Mouse (Mus musculus) ES-E14 (cell line): ENCODE results near the gene Elmo1. TPM values are rescaled to one million over a fixed set of nuclear protein-coding genes. Genes with fewer than 3 reads are reported as not detected.

Experiments used
- DNase-seq: peaks from one replicate; pipeline ENCODE4 v3.0.0-alpha.2; 2013; ENCODE audit warnings: low read depth, low spot score
- H3K27ac ChIP-seq: 2 replicates; pipeline ENCODE4 v1.5.1; 2012; ENCODE audit warnings: low read depth, mild to moderate bottlenecking, low read length, moderate library complexity, mixed read lengths; ENCODE audit not compliant: poor library complexity, insufficient read depth, severe bottlenecking
- H3K36me3 ChIP-seq: 2 replicates; pipeline ENCODE4 v1.6.1; 2012; ENCODE audit warnings: mild to moderate bottlenecking, low read length, moderate library complexity, mixed read lengths; ENCODE audit not compliant: control insufficient read depth, poor library complexity, insufficient read depth, severe bottlenecking
- H3K4me1 ChIP-seq, 2 experiments: fragments of 150-350 bp in 1 of 2; sonication (generic) in 1 of 2; 2 replicates each; pipeline ENCODE4 v1.6.1; 2012; ENCODE audit warnings: low read length in 2 of 2, mild to moderate bottlenecking in 1 of 2, mixed read lengths in 1 of 2; ENCODE audit not compliant: control insufficient read depth in 2 of 2, insufficient read depth in 2 of 2, poor library complexity in 1 of 2
- H3K4me3 ChIP-seq, 2 experiments: fragments of 150-350 bp in 1 of 2; sonication (generic) in 1 of 2; 2 replicates each; pipeline ENCODE4 v1.5.1; 2012; ENCODE audit warnings: low read length in 2 of 2, low read depth in 1 of 2, mild to moderate bottlenecking in 1 of 2, mixed read lengths in 1 of 2; ENCODE audit not compliant: insufficient read depth in 1 of 2, poor library complexity in 1 of 2, severe bottlenecking in 1 of 2
- H3K9ac ChIP-seq: 2 replicates; pipeline ENCODE4 v1.6.1; 2012; ENCODE audit warnings: low read depth, mild to moderate bottlenecking, low read length, mixed read lengths; ENCODE audit not compliant: poor library complexity, insufficient read depth, severe bottlenecking
- H3K9me3 ChIP-seq: fragments of 150-350 bp; sonication (generic); 2 replicates; pipeline ENCODE4 v1.6.1; 2012; ENCODE audit warnings: low read depth, mild to moderate bottlenecking, low read length; ENCODE audit not compliant: control insufficient read depth, insufficient read depth
- CHD2 ChIP-seq: IDR thresholded peaks from 2 replicates; pipeline ENCODE4 v1.6.1; 2014; ENCODE audit warnings: mild to moderate bottlenecking, low read depth, low read length, inconsistent platforms
- HCFC1 ChIP-seq: IDR thresholded peaks from 2 replicates; pipeline ENCODE4 v1.6.1; 2012; ENCODE audit warnings: low read length, inconsistent platforms, borderline replicate concordance; ENCODE audit not compliant: insufficient read depth
- MAFK ChIP-seq: IDR thresholded peaks from 2 replicates; pipeline ENCODE4 v1.6.1; 2014; ENCODE audit warnings: mild to moderate bottlenecking, low read depth, low read length, inconsistent platforms; ENCODE audit not compliant: insufficient read depth
- ZC3H11A ChIP-seq: IDR thresholded peaks from 2 replicates; pipeline ENCODE4 v1.6.1; 2012; ENCODE audit warnings: low read depth, mild to moderate bottlenecking, inconsistent platforms, low read length, borderline replicate concordance
- ZNF384 ChIP-seq: IDR thresholded peaks from 2 replicates; pipeline ENCODE4 v1.6.1; 2012; ENCODE audit warnings: low read depth, low read length, inconsistent platforms
- in situ Hi-C, 2 experiments: fragments of 600-800 bp; cut with MboI; formaldehyde crosslinking; loops; one replicate each; pipeline ENCODE4 v1.15.1; 2025; ENCODE audit warnings: low sequenced_read_pairs in 2 of 2, inconsistent platforms in 1 of 2; ENCODE audit not compliant: unreplicated experiment in 2 of 2
- total RNA-seq: library from RNA; depleted of rRNA; stranded (reverse); fragments of 300-350 nt; gene quantifications from 2 replicates; pipeline ENCODE4 v1.2.3, GENCODE M21; 2012

Elmo1 gene
- total RNA-seq, 1 experiment = 3.7 TPM

GRCm38 (mm10) chr13:20136753-20137152 is 46.4 kb downstream of the Elmo1 start:
- no peaks in the 10 kb centered on the region for H3K9me3 ChIP-seq
- no peak for DNase-seq
- H3K9ac ChIP-seq = no peak overlapping the region
- H3K4me1 ChIP-seq = peaks cover 0 to 6% of the 10 kb centered on the region in 2 experiments; a peak in 1 of 4 replicates
- TF ChIP-seq CHD2 (no peak), HCFC1 (no peak), ZC3H11A (no peak), ZNF384 (no peak), MAFK (no peak)
- H3K4me3 ChIP-seq = no peak overlapping the region
- peaks cover 2% of the 10 kb centered on the region; the same call in 1 of the 2 replicates for H3K36me3 ChIP-seq
- in situ Hi-C loops = no loop called here
- H3K27ac ChIP-seq = no peak overlapping the region

DNA sequence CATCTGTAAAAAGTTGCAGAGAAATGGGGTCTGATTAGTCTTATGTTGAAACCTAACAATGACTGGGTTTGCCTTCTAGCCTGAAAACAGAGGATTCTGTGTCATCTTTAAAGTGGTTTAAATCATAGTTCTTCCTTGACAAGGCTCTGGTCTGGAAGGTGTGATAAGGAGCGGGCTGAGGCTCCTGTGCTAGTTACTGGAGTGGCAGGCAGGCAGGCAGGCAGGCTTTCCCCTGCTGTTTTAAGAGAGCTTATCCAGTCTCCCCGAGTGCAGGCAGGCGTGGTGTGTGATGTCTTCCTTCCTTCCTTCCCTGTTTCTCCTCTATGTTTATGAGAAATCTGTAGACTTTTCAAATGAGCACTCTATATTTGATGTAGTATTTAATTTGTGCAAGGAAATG is 48.1 kb downstream of the Elmo1 start:
- H3K27ac ChIP-seq = no peak overlapping the region
- no peak for TF ChIP-seq MAFK
- TF ChIP-seq CHD2 = no peak
- TF ChIP-seq HCFC1 = no peak
- TF ChIP-seq ZNF384 = no peak
- TF ChIP-seq ZC3H11A = no peak
- no peak for DNase-seq
- H3K4me3 ChIP-seq = no peak overlapping the region
- in situ Hi-C loops = no loop called here
- no peak overlapping the region for H3K9ac ChIP-seq
- peaks cover 2% of the 10 kb centered on the region; the same call in 1 of the 2 replicates for H3K36me3 ChIP-seq
- peaks cover 0 to 6% of the 10 kb centered on the region in 2 experiments; a peak in 1 of 4 replicates for H3K4me1 ChIP-seq
- no peaks in the 10 kb centered on the region for H3K9me3 ChIP-seq

- H3K4me1 ChIP-seq = peaks cover 0 to 6% of the 10 kb centered on the region in 2 experiments; a peak in 1 of 4 replicates
- H3K4me3 ChIP-seq = no peak overlapping the region
- H3K9me3 ChIP-seq = no peaks in the 10 kb centered on the region
- H3K9ac ChIP-seq = no peak overlapping the region
- in situ Hi-C loops = no loop called here
- H3K27ac ChIP-seq = no peak overlapping the region
- DNase-seq = no peak
- peaks cover 2% of the 10 kb centered on the region; the same call in 1 of the 2 replicates for H3K36me3 ChIP-seq
- TF ChIP-seq HCFC1 = no peak
- no peak for TF ChIP-seq MAFK
- TF ChIP-seq ZC3H11A = no peak
- no peak for TF ChIP-seq ZNF384
- no peak for TF ChIP-seq CHD2
Measured at GRCm38 (mm10) chr13:20139060-20139459, 48.7 kb downstream of the Elmo1 start.

- DNase-seq = no peak
- no peaks in the 10 kb centered on the region for H3K36me3 ChIP-seq
- H3K4me3 ChIP-seq = no peak overlapping the region
- H3K27ac ChIP-seq = no peak overlapping the region
- TF ChIP-seq ZC3H11A (no peak), ZNF384 (no peak), MAFK (no peak), CHD2 (no peak), HCFC1 (no peak)
- no peaks in the 10 kb centered on the region for H3K9me3 ChIP-seq
- no peak overlapping the region for H3K9ac ChIP-seq
- H3K4me1 ChIP-seq = peaks cover 0 to 6% of the 10 kb centered on the region in 2 experiments; a peak in 1 of 4 replicates
- in situ Hi-C loops = no loop called here
Measured at GRCm38 (mm10) chr13:20139825-20140665, 49.6 kb downstream of the Elmo1 start.
